Comparison of ENCODE assay signal across 8 mouse cellular contexts in genomic region chr9:45115706-45116105, GRCm38 (mm10). TPM values are rescaled to one million over a fixed set of nuclear protein-coding genes. Genes with fewer than 3 reads are reported as not detected.
A peak's percentile ranks its signal among the peaks of the same experiment; 100 is the strongest.
DNase-seq lines count a peak whose midpoint lies in the region; ATAC-seq and TF ChIP-seq lines count a peak whose summit lies in the region.

No protein-coding gene starts in this region.

- ATAC-seq in heart, embryonic 14.5 days (ENCODE audit: insufficient number of reproducible peaks, insufficient read depth, low FRiP score, low read depth) = no peak
- peak; percentile 83 for ATAC-seq in embryonic facial prominence, embryonic 14.5 days (ENCODE audit: low read depth)

- no peak for TF ChIP-seq CTCF in small intestine, adult 2 months (IDR thresholded peaks at IDR 0.05; ENCODE audit: extremely low read depth, insufficient read length, insufficient replicate concordance, low read depth, low read length)

- no peak overlapping the region for H3K27ac ChIP-seq in heart, embryonic 14.5 days (replicated peaks in 1 of 2; ENCODE audit: control insufficient read depth in 1 of 2, insufficient read depth in 1 of 2, low read depth in 2 of 2, low read length in 2 of 2)
- H3K27ac ChIP-seq in embryonic facial prominence, embryonic 14.5 days (replicated peaks; ENCODE audit: low read depth, low read length) = peak overlapping the region; percentile 40; the same call in 1 of the 2 replicates
- 0 out of 2 replicates have a peak overlapping the region, but pooled peaks have one; percentile 75 for H3K27ac ChIP-seq in small intestine, adult 2 months (ENCODE audit: insufficient read depth, low read depth, low read length)

- peaks cover 3% of the 10 kb centered on the region; the same call in 1 of the 2 replicates for H3K27me3 ChIP-seq in heart, embryonic 14.5 days (ENCODE audit: control insufficient read depth, insufficient read depth, low read length)
- no peaks in the 10 kb centered on the region for H3K27me3 ChIP-seq in embryonic facial prominence, embryonic 14.5 days (replicated peaks; ENCODE audit: control insufficient read depth, insufficient read depth, low read length)
- H3K27me3 ChIP-seq in small intestine, adult 2 months (ENCODE audit: control insufficient read depth, insufficient read depth, low read length) = no peaks in the 10 kb centered on the region

- TF ChIP-seq POLR2A in small intestine, adult 2 months (IDR thresholded peaks at IDR 0.05; ENCODE audit: low read depth, low read length) = no peak

- H3K36me3 ChIP-seq in heart, embryonic 14.5 days (ENCODE audit: control insufficient read depth, insufficient read depth, low read length) = no peaks in the 10 kb centered on the region
- no peaks in the 10 kb centered on the region for H3K36me3 ChIP-seq in embryonic facial prominence, embryonic 14.5 days (ENCODE audit: control insufficient read depth, insufficient read depth, low read length)
- no peaks in the 10 kb centered on the region for H3K36me3 ChIP-seq in small intestine, adult 2 months (ENCODE audit: control insufficient read depth, insufficient read depth, low read length)

- WGBS in heart, embryonic 14.5 days = 7% methylated on average over 14 of the region's 14 CpGs
- WGBS in embryonic facial prominence, embryonic 14.5 days = 3% methylated on average over 14 of the region's 14 CpGs
- WGBS in small intestine, adult 2 months = 63% methylated on average over 14 of the region's 14 CpGs

- peaks cover 2 to 8% of the 10 kb centered on the region in 2 experiments; a peak in 3 of 4 replicates for H3K4me1 ChIP-seq in heart, embryonic 14.5 days (ENCODE audit: control insufficient read depth in 2 of 2, insufficient read depth in 2 of 2, low read length in 2 of 2)
- peaks cover 14% of the 10 kb centered on the region for H3K4me1 ChIP-seq in embryonic facial prominence, embryonic 14.5 days (ENCODE audit: control insufficient read depth, insufficient read depth, low read length)
- peaks cover 16% of the 10 kb centered on the region; the same call in 1 of the 2 replicates for H3K4me1 ChIP-seq in small intestine, adult 2 months (ENCODE audit: control insufficient read depth, insufficient read depth, insufficient read length, low read length)

- peak overlapping the region; percentile 61 for H3K4me2 ChIP-seq in heart, embryonic 14.5 days (ENCODE audit: low read length)
- H3K4me2 ChIP-seq in embryonic facial prominence, embryonic 14.5 days (ENCODE audit: low read depth, low read length) = peak overlapping the region; percentile 64

- H3K9me3 ChIP-seq in heart, embryonic 14.5 days (ENCODE audit: control insufficient read depth, low read length) = no peaks in the 10 kb centered on the region
- H3K9me3 ChIP-seq in embryonic facial prominence, embryonic 14.5 days (ENCODE audit: control insufficient read depth, low read length) = no peaks in the 10 kb centered on the region

- H3K4me3 ChIP-seq in heart, embryonic 14.5 days (ENCODE audit: control insufficient read depth in 1 of 2, insufficient read depth in 1 of 2, low read depth in 1 of 2, low read length in 2 of 2) = peak overlapping the region; percentile 33
- H3K4me3 ChIP-seq in embryonic facial prominence, embryonic 14.5 days (ENCODE audit: low read depth, low read length) = peak overlapping the region; percentile 40
- no peak overlapping the region for H3K4me3 ChIP-seq in small intestine, adult 2 months (ENCODE audit: low read depth, low read length)

- no peak overlapping the region for H3K9ac ChIP-seq in heart, embryonic 14.5 days (ENCODE audit: low read length)
- peak overlapping the region; percentile 59 for H3K9ac ChIP-seq in embryonic facial prominence, embryonic 14.5 days (ENCODE audit: low read depth, low read length)

- DNase-seq in heart, adult 8-10 months (ENCODE audit: low spot score) = no peak
- DNase-seq in adrenal gland, postnatal 10 days = peak; percentile 64
- DNase-seq in embryonic facial prominence, embryonic 14.5 days (ENCODE audit: low spot score) = peak; percentile 90
- DNase-seq in kidney, postnatal 10 days = peak; percentile 64
- peak; percentile 55 for DNase-seq in mesoderm, embryonic 11.5 days (ENCODE audit: low read depth, low spot score)
- DNase-seq in spleen, postnatal 4 days (ENCODE audit: low spot score in 2 of 2) = no peak

RNA-seq across cellular contexts. Expression of gene Scn2b, which starts 1.9 kb away (rescaled TPM):
- 1.4 TPM in 2 replicates for polyA plus RNA-seq in heart, embryonic 14.5 days (2014; fragmentation: Nextera tagmentation; extraction: Ambion mirVana)
- total RNA-seq in heart, adult 8-10 months (2022) = 1 to 10 TPM in 2 of 4 experiments, under 1 TPM in 2; 0.81 to 1.4 (median 1.1) TPM
- 1 to 10 TPM; 6.7 to 7.5 TPM for total RNA-seq in adrenal gland, postnatal 10 days (2021)
- polyA plus RNA-seq in embryonic facial prominence, embryonic 14.5 days (2014; fragmentation: Nextera tagmentation; extraction: Ambion mirVana) = 2.4 TPM in 2 replicates
- polyA plus RNA-seq in small intestine, adult 2 months (2012; rRNA removed) = 0.27 and 0.98 TPM in 2 replicates

RNA-seq across cellular contexts. Expression of gene Scn4b, which starts 22.5 kb away (rescaled TPM):
- 0.11 TPM in 1 of 2 replicates, not detected in the other for polyA plus RNA-seq in heart, embryonic 14.5 days (2014; fragmentation: Nextera tagmentation; extraction: Ambion mirVana)
- 10 to 100 TPM; 30.2 to 58.6 (median 38.0) TPM for total RNA-seq in heart, adult 8-10 months (2022)
- 10 to 100 TPM in 1 of 2 experiments, 1 to 10 TPM in 1; 3.3 to 14.2 TPM for total RNA-seq in adrenal gland, postnatal 10 days (2021)
- 0.13 and 0.19 TPM in 2 replicates for polyA plus RNA-seq in embryonic facial prominence, embryonic 14.5 days (2014; fragmentation: Nextera tagmentation; extraction: Ambion mirVana)
- polyA plus RNA-seq in small intestine, adult 2 months (2012; rRNA removed) = 0.06 and 0.09 TPM in 2 replicates

RNA-seq across cellular contexts. Expression of gene Jaml, which starts 36.7 kb away (rescaled TPM):
- polyA plus RNA-seq in heart, embryonic 14.5 days (2014; fragmentation: Nextera tagmentation; extraction: Ambion mirVana) = 0.18 and 0.28 TPM in 2 replicates
- total RNA-seq in heart, adult 8-10 months (2022) = not detected
- total RNA-seq in adrenal gland, postnatal 10 days (2021) = 1 to 10 TPM in 1 of 2 experiments, under 1 TPM in 1; 0.70 to 1.8 TPM
- polyA plus RNA-seq in embryonic facial prominence, embryonic 14.5 days (2014; fragmentation: Nextera tagmentation; extraction: Ambion mirVana) = 0.21 and 0.50 TPM in 2 replicates
- 2.5 and 3.9 TPM in 2 replicates for polyA plus RNA-seq in small intestine, adult 2 months (2012; rRNA removed)

Comparison
In these comparisons a context has a peak if more than half of its experiments do, and no peak if none do; other contexts are left out.
1. H3K27ac ChIP-seq: peak in embryonic facial prominence, embryonic 14.5 days (single experiment) and small intestine, adult 2 months (single experiment); none in heart, embryonic 14.5 days (0 of 2).
2. DNase-seq: peak in adrenal gland, postnatal 10 days (single experiment), embryonic facial prominence, embryonic 14.5 days (single experiment), kidney, postnatal 10 days (single experiment) and mesoderm, embryonic 11.5 days (single experiment); none in heart, adult 8-10 months (single experiment) and spleen, postnatal 4 days (0 of 2).